In the genomic region with DNA sequence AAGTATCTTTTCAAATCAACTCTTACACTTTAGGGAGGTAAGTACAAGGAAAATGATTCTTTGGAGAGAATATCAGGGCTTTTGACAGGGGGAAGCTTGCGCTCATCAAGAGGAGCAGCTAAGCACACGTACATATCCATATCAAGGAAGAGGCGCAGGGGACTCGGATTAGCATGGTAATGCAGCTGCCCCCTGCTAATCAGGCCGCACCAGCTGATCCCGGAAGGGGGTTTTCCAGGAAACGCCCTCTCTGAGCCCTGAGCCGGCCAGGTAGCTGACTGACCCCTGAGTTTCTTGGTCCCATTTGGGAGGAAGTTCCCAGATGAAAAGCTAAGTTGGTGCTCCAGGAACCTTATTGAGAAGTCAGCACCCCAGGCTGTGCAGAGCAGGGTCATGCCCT, we compare ENCODE assay signal across 28 mouse cellular contexts.
DNase-seq lines count a peak whose midpoint lies in the region; ATAC-seq and TF ChIP-seq lines count a peak whose summit lies in the region.
"Had no signal": no experiment of that assay in that cellular context is flagged by ENCODE, and none has a peak within 500 bp of the region (broad histone marks: within the 10 kb centered on the region; RNA-seq: fewer than 3 reads in every experiment).

No protein-coding gene starts in this region.

- no peak overlapping the region for H3K9ac ChIP-seq in midbrain, postnatal 0 days (replicated peaks; ENCODE audit: low read length, poor library complexity, severe bottlenecking)
- no peak overlapping the region for H3K9ac ChIP-seq in midbrain, embryonic 13.5 days (replicated peaks)
- H3K9ac ChIP-seq in forebrain, embryonic 14.5 days (ENCODE audit: low read length), result no peak overlapping the region
- H3K9ac ChIP-seq in forebrain, embryonic 13.5 days, result no peak overlapping the region
- H3K9ac ChIP-seq: embryonic facial prominence, embryonic 13.5 days; heart, embryonic 15.5 days; hindbrain, embryonic 12.5 days; liver, embryonic 12.5 days; liver, postnatal 0 days had no signal

- no peak for ATAC-seq in midbrain, postnatal 0 days (ENCODE audit: low FRiP score)
- ATAC-seq in midbrain, embryonic 13.5 days, result 0 out of 2 replicates have a peak, but pooled peaks have one; percentile 53
- no peak for ATAC-seq in forebrain, embryonic 14.5 days
- ATAC-seq in forebrain, embryonic 13.5 days, result no peak
- ATAC-seq: intestine, embryonic 16.5 days; liver, embryonic 12.5 days; liver, postnatal 0 days had no signal

- peak; percentile 22 for DNase-seq in midbrain, embryonic 10.5 days (ENCODE audit: low spot score)
- no peak for DNase-seq in midbrain, postnatal 0 days (ENCODE audit: low spot score)
- DNase-seq in WW6 (ENCODE audit: low read depth, low spot score), result peak; percentile 43
- DNase-seq in forebrain, embryonic 14.5 days (ENCODE audit: low spot score), result no peak
- no peak for DNase-seq in kidney, adult 8-10 months
- DNase-seq: adrenal gland, postnatal 25 days; cerebellum, adult 18-20 months; cerebellum, postnatal 10 days; gastrocnemius, postnatal 10 days; kidney, adult 9 months; kidney, postnatal 10 days; liver, postnatal 0 days; lung, postnatal 4 days; right cerebral cortex, adult 18-20 months; right cerebral cortex, postnatal 4 days; thymus, adult 18-20 months; thymus, postnatal 25 days had no signal

- peaks cover 53% of the 10 kb centered on the region for H3K27me3 ChIP-seq in midbrain, embryonic 10.5 days (ENCODE audit: low read depth, poor library complexity, severe bottlenecking)
- H3K27me3 ChIP-seq in midbrain, postnatal 0 days (ENCODE audit: insufficient read depth, low read length), result no peaks in the 10 kb centered on the region
- peaks cover 35% of the 10 kb centered on the region for H3K27me3 ChIP-seq in midbrain, embryonic 13.5 days
- peaks cover 66% of the 10 kb centered on the region for H3K27me3 ChIP-seq in forebrain, embryonic 14.5 days (replicated peaks; ENCODE audit: control insufficient read depth, insufficient read depth, low read length)
- H3K27me3 ChIP-seq in forebrain, embryonic 13.5 days, result peaks cover 82% of the 10 kb centered on the region
- H3K27me3 ChIP-seq: embryonic facial prominence, embryonic 13.5 days; heart, embryonic 15.5 days; liver, embryonic 12.5 days had no signal

- no peaks in the 10 kb centered on the region for H3K9me3 ChIP-seq in midbrain, embryonic 10.5 days (replicated peaks)
- no peaks in the 10 kb centered on the region for H3K9me3 ChIP-seq in midbrain, postnatal 0 days (ENCODE audit: low read length)
- no peaks in the 10 kb centered on the region for H3K9me3 ChIP-seq in midbrain, embryonic 13.5 days
- no peaks in the 10 kb centered on the region for H3K9me3 ChIP-seq in forebrain, embryonic 14.5 days (replicated peaks; ENCODE audit: control insufficient read depth, low read length)
- H3K9me3 ChIP-seq in forebrain, embryonic 13.5 days (replicated peaks), result no peaks in the 10 kb centered on the region
- H3K9me3 ChIP-seq: embryonic facial prominence, embryonic 13.5 days; heart, embryonic 10.5 days; heart, embryonic 15.5 days; hindbrain, embryonic 12.5 days; liver, embryonic 12.5 days had no signal

- no peak overlapping the region for H3K4me2 ChIP-seq in midbrain, postnatal 0 days (ENCODE audit: low read depth, low read length, poor library complexity, severe bottlenecking)
- H3K4me2 ChIP-seq in midbrain, embryonic 13.5 days (replicated peaks), result 0 out of 2 replicates have a peak overlapping the region, but pooled peaks have one; percentile 9
- H3K4me2 ChIP-seq in forebrain, embryonic 14.5 days (ENCODE audit: low read length), result no peak overlapping the region
- no peak overlapping the region for H3K4me2 ChIP-seq in forebrain, embryonic 13.5 days
- H3K4me2 ChIP-seq: embryonic facial prominence, embryonic 13.5 days; heart, embryonic 15.5 days; hindbrain, embryonic 12.5 days; liver, embryonic 12.5 days had no signal

- 7% methylated on average over 8 of the region's 8 CpGs for WGBS in midbrain, embryonic 10.5 days
- WGBS in midbrain, postnatal 0 days, result 24% methylated on average over 8 of the region's 8 CpGs
- 6% methylated on average over 8 of the region's 8 CpGs for WGBS in midbrain, embryonic 13.5 days
- WGBS in forebrain, embryonic 14.5 days, result 31% methylated on average over 8 of the region's 8 CpGs
- 24% methylated on average over 8 of the region's 8 CpGs for WGBS in forebrain, embryonic 13.5 days

- no peak overlapping the region for H3K27ac ChIP-seq in midbrain, embryonic 10.5 days (replicated peaks)
- no peak overlapping the region for H3K27ac ChIP-seq in midbrain, postnatal 0 days (ENCODE audit: low read depth, low read length)
- H3K27ac ChIP-seq in midbrain, embryonic 13.5 days, result no peak overlapping the region
- H3K27ac ChIP-seq in forebrain, embryonic 14.5 days (ENCODE audit: low read depth, low read length), result no peak overlapping the region
- no peak overlapping the region for H3K27ac ChIP-seq in forebrain, embryonic 13.5 days
- H3K27ac ChIP-seq: embryonic facial prominence, embryonic 13.5 days; heart, embryonic 10.5 days; heart, embryonic 15.5 days; hindbrain, embryonic 12.5 days; left cerebral cortex, adult 2 months; liver, embryonic 12.5 days; stomach, postnatal 0 days had no signal

- peaks cover 15% of the 10 kb centered on the region for H3K36me3 ChIP-seq in midbrain, embryonic 10.5 days
- no peaks in the 10 kb centered on the region for H3K36me3 ChIP-seq in midbrain, postnatal 0 days (ENCODE audit: insufficient read depth, low read length)
- no peaks in the 10 kb centered on the region for H3K36me3 ChIP-seq in midbrain, embryonic 13.5 days
- no peaks in the 10 kb centered on the region for H3K36me3 ChIP-seq in forebrain, embryonic 14.5 days (ENCODE audit: control insufficient read depth, insufficient read depth, low read length)
- H3K36me3 ChIP-seq in forebrain, embryonic 13.5 days (ENCODE audit: poor library complexity, severe bottlenecking), result no peaks in the 10 kb centered on the region
- H3K36me3 ChIP-seq: embryonic facial prominence, embryonic 13.5 days; heart, embryonic 10.5 days; heart, embryonic 15.5 days; hindbrain, embryonic 12.5 days; liver, embryonic 12.5 days had no signal

- peaks cover 42% of the 10 kb centered on the region for H3K4me1 ChIP-seq in midbrain, embryonic 10.5 days
- peaks cover 3% of the 10 kb centered on the region; the same call in 1 of the 2 replicates for H3K4me1 ChIP-seq in midbrain, postnatal 0 days (ENCODE audit: insufficient read depth, low read length)
- H3K4me1 ChIP-seq in midbrain, embryonic 13.5 days (replicated peaks), result peaks cover 46% of the 10 kb centered on the region
- H3K4me1 ChIP-seq in forebrain, embryonic 14.5 days (ENCODE audit: control insufficient read depth, insufficient read depth, low read length), result peaks cover 1% of the 10 kb centered on the region
- peaks cover 21% of the 10 kb centered on the region for H3K4me1 ChIP-seq in forebrain, embryonic 13.5 days
- H3K4me1 ChIP-seq: heart, embryonic 15.5 days; liver, embryonic 12.5 days; megakaryocyte, embryonic 14.5 days had no signal

- TF ChIP-seq CTCF in midbrain, postnatal 0 days (IDR thresholded peaks at IDR 0.05), result no peak

- no peak overlapping the region for H3K4me3 ChIP-seq in midbrain, embryonic 10.5 days
- H3K4me3 ChIP-seq in midbrain, postnatal 0 days (ENCODE audit: low read depth, low read length), result no peak overlapping the region
- no peak overlapping the region for H3K4me3 ChIP-seq in midbrain, embryonic 13.5 days (replicated peaks)
- no peak overlapping the region for H3K4me3 ChIP-seq in forebrain, embryonic 14.5 days (ENCODE audit: low read depth, low read length)
- H3K4me3 ChIP-seq in forebrain, embryonic 13.5 days, result no peak overlapping the region
- H3K4me3 ChIP-seq: embryonic facial prominence, embryonic 13.5 days; heart, embryonic 10.5 days; heart, embryonic 15.5 days; hindbrain, embryonic 12.5 days; left cerebral cortex, adult 2 months; liver, embryonic 12.5 days; megakaryocyte, embryonic 14.5 days had no signal

Comparison
In these comparisons a context has a peak if more than half of its experiments do, and no peak if none do; other contexts are left out.
1. DNase-seq: peak in midbrain, embryonic 10.5 days (single experiment) and WW6 (single experiment); none in midbrain, postnatal 0 days (single experiment), forebrain, embryonic 14.5 days (single experiment) and kidney, adult 8-10 months (0 of 2).